Mouse (Mus musculus): ENCODE results near the gene Tssk3.

DNA sequence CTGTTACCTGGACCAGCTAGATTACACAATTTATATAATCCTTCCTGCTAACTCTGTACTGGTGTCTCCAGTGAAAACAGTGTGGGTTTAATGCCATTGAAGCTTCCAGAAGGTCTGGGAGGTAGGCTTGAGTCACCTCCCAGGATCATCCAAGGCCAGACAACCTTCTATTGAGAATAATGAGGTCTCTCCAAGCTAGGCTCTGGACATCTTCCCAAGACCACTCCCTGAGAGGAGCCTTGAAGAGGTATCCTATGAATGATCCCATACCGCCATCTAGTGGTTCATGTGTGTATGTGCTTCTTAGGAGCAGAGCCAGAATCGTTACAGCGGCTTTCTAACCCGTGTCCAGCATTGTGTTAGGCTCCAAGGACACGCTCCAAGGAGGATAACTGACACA, 35.6 kb downstream of the Tssk3 start:
- TF ChIP-seq CTCF (IDR thresholded peaks at IDR 0.05; ENCODE audit: extremely low read depth, insufficient read depth, low read length) (peak; percentile 92), POLR2A (IDR thresholded peaks at IDR 0.05; ENCODE audit: extremely low read depth, insufficient read depth, low read length) (no peak)

Data from cortical plate, adult 2 months (tissue).